Mouse (Mus musculus): Measurements from ENCODE around the gene Cx3cl1.

GRCm38 (mm10) chr8:94800278-94800968 lies 28.6 kb downstream of the Cx3cl1 start:
- no peak for TF ChIP-seq CTCF (conservative IDR thresholded peaks at IDR 0.05; ENCODE audit: insufficient read depth, insufficient read length, low read depth, low read length)
- no peak for TF ChIP-seq POLR2A (IDR thresholded peaks at IDR 0.05; ENCODE audit: low read depth, low read length)
